Mouse (Mus musculus): ENCODE results near the gene Cyp2d22.
A peak's percentile ranks its signal among the peaks of the same experiment; 100 is the strongest.

Cyp2d22 gene

DNA sequence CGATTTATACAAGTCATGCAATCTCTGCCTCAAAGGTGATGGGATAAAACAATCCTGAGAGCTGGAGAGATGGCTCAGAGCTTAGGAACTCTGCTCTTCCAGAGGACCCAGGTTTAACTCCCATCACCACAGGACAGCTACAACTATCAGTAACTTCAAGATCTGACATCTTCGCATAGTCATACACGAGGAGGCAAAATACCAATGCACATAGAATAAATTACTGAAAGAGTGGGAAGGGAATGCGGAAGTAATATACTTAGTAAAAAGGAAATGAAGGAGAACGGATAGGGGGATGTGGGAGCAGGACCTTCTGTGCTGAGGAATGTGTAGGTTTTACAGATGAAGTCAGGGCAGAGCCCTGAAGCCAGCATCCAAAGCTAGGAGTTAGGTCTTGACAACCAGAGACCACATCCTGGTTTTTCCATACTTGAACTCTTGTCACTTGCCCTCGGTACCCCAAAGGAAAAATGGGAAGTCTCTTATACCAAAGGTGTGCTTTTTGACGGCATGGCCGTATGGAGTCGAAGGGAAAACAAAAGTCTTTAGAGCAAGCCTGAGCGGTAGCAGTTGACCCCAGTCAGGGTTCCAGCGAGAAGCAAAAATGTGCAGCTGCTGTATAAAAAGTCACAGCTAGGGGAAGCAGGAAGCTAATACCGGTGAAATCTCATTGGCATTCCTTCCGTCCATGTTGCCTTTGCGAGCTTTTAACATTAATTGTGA, 33.3 kb downstream of the Cyp2d22 start:
- no peak for DNase-seq (ENCODE audit: low read depth, low spot score)

DNA sequence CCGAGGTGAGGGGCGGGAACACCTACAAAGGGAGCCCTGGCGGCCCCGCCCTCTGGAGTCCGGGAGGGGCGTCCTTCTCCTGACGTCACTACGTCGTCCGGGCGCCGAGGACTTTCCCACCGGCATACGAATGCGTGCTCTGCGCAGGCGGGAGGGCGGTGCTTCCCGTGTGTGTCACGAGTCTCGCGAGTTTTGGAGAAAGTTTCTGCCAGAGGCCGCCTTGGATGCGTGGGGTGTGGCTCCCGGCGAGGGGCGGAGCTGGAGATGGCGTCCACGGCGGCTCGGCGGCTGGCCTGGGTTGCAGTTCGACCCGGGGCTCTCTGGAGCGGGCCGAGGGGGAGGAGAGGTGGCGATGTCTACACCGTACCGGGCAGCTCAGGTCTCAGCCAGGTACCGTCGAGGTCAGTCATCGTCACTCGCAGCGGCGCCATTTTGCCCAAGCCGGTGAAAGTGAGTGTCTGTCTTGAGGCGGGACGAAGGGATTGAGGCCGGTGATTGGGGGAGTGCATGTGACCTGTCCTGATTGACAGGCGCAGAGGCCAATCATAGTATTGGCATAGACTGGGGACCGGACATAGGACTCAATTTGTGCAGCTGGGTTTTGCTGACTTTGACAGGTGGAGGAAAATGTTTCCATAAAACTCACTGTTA, 34.1 kb downstream of the Cyp2d22 start:
- peak; percentile 95 for DNase-seq (ENCODE audit: low read depth, low spot score)

DNA sequence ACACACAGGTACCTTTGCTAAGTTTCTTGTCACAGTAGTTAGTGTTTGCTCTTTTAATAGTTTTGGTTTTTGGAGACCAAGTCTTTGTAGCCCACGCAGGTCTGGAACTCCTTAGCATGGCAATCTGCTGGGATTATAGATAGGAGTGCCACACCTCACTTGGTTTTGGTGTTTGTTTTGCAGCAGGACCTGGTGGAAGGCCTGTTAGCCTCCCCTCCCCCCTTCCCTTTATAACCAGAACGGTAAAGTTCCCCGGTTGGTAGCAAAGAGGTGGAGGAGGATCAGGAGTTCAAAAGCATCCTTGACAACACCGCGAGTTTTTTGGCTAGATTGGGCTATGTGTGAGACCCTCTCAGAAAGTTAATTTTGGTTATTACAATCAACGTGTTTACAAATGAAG, 35.1 kb downstream of the Cyp2d22 start:
- no peak for DNase-seq (ENCODE audit: low read depth, low spot score)

DNA sequence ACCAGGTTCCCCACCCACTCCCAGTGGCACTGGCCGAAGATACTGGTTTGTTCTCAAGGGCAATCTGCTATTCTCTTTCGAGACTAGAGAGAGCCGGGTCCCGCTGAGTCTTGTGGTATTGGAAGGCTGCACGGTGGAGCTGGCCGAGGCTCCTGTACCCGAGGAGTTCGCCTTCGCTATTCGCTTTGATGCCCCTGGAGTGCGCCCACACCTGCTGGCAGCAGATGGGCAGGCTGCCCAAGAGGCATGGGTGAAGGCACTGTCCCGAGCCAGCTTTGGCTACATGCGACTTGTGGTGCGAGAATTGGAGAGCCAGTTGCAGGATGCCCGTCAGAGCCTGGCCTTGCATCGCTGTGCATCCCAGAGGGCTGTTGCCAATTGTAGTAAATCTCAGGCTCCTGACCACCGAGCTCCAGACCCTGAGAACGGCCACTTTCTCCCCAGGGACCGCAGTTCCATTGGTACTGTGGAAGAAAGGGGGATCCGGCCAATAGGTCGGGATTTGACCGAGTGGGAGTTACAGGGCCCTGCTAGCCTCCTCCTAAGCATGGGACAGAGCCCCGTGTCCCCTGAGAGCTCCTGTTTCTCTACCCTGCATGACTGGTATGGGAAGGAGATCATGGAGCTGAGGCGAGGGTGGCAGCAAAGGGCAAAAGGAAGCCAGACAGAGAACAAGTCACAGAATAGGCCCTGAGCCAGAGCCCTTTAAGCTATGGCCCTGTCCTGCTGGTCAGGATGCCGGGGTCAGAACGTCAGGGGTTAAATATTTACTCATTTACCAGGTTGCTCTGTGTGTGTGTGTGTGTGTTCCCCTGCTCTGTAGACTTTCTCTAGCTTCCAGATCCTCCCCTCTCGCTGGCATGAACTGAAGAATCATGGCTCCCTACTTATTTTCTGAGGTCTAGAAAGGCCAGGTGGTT, 36.4 kb downstream of the Cyp2d22 start:
- DNase-seq (ENCODE audit: low read depth, low spot score) = no peak

DNA sequence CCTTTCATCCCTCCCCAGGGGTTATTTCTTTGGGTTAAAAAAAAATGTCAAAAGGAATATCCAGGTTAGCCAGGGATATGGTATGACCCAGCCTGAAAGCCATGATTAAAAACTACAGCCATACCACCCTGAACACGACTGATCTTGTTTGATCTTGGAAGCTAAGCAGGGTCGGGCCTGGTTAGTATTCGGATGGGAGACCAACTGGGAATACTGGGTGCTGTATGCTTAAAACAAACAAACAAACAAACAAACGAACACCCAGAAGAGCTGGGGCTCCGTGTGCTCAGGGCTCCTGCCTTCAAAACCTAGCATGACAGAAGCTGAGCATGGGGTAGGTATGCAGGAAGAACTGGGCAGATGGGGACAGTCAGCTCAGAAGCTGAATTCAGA, 37.5 kb downstream of the Cyp2d22 start:
- DNase-seq (ENCODE audit: low read depth, low spot score) = no peak

DNA sequence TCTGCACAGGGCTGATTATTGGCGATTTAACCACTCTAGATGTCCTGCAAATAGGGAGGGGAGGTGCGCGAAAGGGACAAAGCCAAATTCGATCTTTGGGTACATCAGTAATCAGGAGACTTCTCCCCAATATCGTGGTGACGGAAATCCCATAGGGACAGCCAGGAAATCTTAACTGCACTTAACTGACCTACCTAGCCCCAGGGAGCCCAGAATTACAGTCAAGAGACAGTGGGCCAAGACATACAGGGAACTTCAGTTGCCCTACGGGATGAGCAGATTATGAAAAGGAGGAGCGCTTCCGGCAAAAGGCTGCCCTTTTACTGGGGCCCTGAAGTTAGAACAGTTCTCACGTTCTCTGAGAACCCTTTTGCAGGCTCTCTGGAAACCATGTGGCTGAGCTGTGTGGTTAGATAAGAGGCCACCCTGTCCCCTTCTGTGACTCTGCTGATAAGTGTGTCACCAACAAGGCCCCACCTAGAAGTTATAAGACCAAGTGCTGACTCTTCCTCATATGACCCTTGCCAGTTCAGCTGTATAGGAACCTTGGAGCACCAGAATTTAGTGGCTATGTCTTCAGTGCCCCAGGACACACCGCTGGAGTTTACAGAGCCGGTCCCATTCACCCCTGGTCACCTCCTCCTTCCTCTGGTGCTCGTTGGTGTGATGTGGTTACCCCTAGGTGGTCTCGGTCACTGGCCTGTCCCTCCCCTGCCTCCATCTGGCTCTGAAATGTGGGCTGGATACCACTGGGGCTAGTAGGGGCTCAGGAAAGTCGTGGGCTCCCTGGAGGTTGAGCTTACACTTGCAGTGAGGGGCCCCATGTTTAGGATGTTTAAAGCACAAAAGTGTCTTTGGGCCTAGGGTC, 38.2 kb downstream of the Cyp2d22 start:
- DNase-seq (ENCODE audit: low read depth, low spot score) = no peak

DNA sequence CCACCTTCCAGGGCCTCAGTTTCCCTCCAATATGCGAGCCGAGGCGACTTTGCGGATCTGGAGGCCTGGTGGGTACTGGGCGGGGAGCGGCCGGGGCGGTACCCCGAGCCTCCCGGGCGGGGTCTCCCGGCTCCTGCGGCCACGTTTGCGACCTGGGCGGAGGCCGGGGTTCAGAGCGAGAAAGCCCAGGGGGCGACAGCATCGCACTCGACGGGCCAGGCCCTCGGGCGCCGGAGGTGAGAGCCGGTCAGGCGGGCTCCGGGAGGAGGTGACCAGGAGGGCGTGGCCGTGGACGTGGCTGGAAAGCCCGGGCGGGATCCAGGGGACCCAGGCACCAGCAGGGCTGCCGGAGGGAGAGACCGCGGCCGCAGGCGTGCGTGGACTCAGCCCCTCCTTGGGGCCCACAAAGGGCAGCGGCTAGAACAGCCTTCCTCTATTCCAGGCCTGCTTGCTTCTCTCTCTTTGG, 39.0 kb downstream of the Cyp2d22 start:
- no peak for DNase-seq (ENCODE audit: low read depth, low spot score)

DNA sequence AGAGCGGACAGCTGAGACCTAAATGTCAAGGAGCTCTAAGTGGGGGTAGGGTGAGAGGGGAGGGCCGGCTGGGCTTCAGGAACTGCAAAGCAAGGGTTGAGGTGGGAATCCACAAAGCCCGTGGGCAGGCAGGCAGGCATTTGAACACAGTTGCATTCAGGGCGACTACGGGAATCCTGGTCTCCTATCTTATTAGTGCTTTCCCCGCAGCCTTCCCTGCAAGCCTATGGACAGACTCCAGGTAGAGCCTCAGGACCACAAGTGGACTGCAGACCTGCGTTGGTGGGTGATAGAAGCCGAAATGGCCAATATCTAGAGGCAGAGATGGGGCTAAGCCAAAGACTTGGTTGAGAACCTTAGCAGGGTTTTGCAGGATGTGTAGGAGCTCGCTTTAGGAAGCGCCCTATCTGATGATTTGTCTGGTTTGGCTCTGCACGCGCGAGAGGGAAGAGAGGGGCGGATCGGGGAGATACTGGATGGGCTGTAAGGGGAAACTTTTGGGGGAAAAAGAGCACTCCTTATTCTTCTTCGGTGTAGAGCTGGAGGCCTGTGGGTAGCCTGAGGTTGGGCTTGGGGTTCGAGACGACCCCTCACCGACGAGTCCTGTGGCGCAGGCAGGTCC, 39.5 kb downstream of the Cyp2d22 start:
- no peak for DNase-seq (ENCODE audit: low read depth, low spot score)

DNA sequence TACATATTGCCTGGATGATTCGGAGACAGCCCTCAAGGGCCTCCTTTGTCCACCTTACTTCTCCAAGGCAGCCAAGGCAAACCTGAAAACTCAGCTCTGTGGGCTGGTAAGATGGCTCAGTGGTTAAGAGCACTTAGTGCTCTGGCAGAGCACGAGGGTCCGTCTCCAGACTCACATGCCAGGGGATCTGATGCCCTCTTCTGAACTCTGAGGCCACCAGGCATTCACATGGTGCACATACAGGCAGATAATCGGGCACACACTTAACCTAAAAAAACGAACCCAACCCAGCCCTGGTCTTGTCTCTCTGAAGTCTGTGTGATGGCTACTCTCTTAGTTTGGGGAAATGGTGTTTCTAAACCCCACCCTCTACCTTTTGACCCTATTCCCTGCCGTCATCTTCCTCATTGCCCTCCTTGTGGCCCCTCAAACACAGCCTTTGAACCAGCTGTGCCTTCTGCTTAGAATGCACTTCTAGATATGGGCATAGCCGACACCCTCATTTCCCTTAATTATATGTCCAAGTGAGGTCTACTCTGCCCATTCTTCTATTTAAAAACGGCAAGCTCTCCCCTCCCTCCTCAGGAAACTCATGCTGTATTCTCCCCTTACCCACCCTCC, 40.3 kb downstream of the Cyp2d22 start:
- no peak for DNase-seq (ENCODE audit: low read depth, low spot score)

DNA sequence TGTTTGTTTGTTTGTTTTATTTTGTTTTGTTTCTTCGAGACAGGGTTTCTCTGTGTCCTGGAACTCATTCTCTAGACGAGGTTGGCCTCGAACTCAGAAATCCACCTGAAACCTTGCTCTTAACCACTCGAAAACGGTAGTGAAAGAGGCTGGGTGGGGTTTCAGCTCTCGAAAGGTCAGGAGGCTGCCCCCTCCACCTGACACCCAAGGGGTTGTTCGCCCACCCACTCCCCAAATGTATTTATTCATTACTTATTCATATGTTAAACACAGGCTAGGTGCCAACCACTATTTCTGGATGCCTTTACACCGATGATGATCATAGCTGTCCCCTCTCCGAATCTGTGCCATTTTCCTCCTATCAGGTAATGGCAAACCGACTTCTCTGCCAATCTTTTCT, 40.9 kb downstream of the Cyp2d22 start:
- DNase-seq (ENCODE audit: low read depth, low spot score) = no peak

DNA sequence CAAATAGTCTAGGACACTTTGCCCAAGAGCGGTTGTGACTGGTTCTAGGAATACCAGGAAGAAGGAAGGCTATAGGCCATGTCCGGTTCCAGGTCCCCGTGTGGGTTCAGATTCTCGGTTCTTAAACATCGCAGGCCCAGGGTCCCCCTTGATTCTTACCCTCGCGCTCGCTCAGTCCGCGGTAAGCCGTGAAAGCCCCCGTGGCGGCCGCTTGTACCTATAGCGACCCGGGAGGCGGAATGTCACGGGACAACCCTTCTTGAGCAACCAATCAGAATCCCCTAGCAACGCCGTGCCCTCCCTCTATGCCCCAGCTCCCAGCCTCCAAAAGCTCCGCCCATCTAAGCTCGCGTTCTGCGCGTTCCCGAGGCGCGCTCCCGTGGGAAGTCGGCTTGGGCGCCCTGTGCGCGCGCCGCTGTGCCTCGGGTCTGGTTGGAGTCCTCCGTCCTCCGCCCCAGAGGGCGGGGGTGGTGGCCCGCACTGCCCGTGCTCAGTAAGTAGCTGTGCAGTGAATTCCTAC, 41.4 kb downstream of the Cyp2d22 start, which contains the start of the genes Naga, Pheta2 and Smdt1:
Naga (minus strand) TSS at position 333 of the 520 bp plus-strand sequence.
Pheta2 (plus strand) TSS at position 350 of the 520 bp plus-strand sequence.
Smdt1 (plus strand) TSS at position 367 of the 520 bp plus-strand sequence.
- DNase-seq (ENCODE audit: low read depth, low spot score) = peak; percentile 92

DNA sequence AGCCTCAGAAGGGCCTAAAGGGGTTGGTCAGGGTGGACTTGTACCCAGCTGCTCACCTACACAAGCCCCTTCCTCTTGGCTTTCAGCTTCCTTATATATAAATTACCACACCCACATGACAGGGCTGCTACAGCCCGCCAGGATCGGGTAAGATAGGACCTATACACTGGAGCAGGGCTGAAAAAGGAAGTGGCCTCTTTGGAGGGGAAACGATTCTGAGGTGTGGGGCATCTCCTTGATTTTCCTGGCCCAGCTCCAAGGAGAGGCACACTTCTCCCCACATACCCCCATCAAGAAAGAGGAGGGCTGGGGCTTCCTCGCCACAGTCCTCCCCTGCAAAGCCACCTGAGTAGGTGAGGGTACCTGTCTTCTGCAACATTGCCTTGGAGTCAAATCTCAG, 42.2 kb downstream of the Cyp2d22 start:
- DNase-seq (ENCODE audit: low read depth, low spot score) = no peak

DNA sequence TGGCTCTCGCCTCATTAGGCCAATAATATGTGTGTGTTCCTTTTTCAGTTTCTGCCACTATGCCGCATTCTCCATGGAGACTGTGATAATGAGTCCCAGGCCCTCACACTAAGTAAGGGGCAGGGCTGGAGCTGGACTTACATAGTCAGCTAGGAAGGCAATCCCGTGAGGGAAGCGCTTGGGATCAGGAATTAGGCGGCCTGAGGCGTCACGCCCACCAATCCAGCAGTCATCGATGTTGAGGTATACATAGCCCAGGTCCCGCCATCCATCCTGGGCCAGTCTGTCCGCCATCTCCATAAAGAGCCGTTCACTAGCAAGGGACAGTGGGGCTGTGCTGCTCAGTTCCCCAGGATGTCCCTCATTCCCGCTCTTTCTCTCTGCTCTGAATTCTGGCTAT, 43.4 kb downstream of the Cyp2d22 start:
- no peak for DNase-seq (ENCODE audit: low read depth, low spot score)

DNA sequence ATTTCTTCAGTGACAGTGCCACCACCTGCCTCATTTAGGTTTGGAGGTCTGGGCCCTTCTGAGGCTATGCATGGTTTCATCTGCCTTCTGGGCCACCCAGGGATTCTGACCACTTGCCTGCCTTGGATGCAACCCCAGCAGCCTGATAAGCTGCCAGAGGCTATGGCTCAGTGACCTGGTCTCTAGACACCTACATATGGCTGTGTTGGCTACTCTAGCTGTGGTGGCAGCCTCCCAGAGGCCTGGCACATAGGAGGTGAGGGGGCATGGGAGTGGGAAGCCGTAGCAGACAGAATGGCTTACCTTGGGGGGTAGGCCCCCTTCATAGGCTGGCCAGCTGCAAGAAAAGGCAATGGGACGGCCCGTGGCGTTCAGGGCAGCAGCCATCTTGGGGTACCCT, 44.9 kb downstream of the Cyp2d22 start:
- no peak for DNase-seq (ENCODE audit: low read depth, low spot score)

DNA sequence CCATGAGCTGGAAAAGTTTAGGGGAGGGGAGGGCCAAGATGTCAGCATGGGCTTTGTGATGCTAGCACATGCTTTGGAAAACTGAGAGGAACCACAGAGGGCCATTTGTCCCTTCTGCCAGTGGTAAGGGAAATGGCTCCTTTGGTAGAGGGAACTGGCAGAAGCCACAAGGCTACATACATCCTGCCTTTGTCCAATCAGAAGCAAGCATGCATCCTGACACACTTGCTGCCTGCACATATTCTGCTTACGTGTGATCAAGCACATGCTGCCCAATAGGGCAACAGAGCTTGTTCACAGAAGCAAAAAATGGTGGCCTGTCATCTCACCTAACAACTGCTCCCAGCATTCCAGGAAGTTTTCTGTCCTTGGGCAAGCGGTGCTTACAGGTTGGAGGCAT, 54.7 kb downstream of the Cyp2d22 start:
- DNase-seq (ENCODE audit: low read depth, low spot score) = no peak

DNA sequence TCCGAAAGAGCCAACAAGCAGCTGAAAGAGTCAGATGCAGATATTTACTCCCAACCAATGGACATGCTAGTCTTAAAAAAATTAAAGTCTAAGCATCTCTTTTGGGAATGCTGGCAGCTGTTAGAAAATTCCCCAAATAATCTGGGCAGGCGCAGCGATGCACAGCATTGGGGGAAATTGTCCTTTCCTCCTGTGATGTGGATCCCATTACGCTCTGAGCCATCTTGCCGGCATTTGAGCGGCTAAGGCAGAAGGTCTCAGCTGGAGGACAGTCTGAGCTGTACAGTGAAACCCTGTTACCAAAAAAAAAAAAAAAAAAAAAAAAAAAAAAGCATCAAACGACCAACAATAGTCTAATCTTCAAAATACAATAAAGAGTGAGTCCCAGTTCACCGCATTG, 57.9 kb downstream of the Cyp2d22 start:
- no peak for DNase-seq (ENCODE audit: low read depth, low spot score)

All from WW6 (cell line).